ENCODE assay signal across 9 mouse cellular contexts in genomic region chr3:84594894-84595676, GRCm38 (mm10). TPM values are rescaled to one million over a fixed set of nuclear protein-coding genes. Genes with fewer than 3 reads are reported as not detected.
A peak's percentile ranks its signal among the peaks of the same experiment; 100 is the strongest.
DNase-seq lines count a peak whose midpoint lies in the region; ATAC-seq and TF ChIP-seq lines count a peak whose summit lies in the region.
"Had no signal": no experiment of that assay in that cellular context is flagged by ENCODE, and none has a peak within 500 bp of the region (broad histone marks: within the 10 kb centered on the region; RNA-seq: fewer than 3 reads in every experiment).

No protein-coding gene starts in this region.

- no peaks in the 10 kb centered on the region for H3K36me3 ChIP-seq in ES-E14 (ENCODE audit: control insufficient read depth, insufficient read depth, low read length, poor library complexity, severe bottlenecking)
- H3K36me3 ChIP-seq in forebrain, postnatal 0 days (ENCODE audit: insufficient read depth): no peaks in the 10 kb centered on the region
- no peaks in the 10 kb centered on the region for H3K36me3 ChIP-seq in limb, embryonic 10.5 days
- no peaks in the 10 kb centered on the region for H3K36me3 ChIP-seq in neural tube, embryonic 13.5 days

- TF ChIP-seq CTCF in forebrain, postnatal 0 days (IDR thresholded peaks at IDR 0.05; ENCODE audit: low read depth): no peak

- in situ Hi-C loops in ES-E14 (cut with MboI; ENCODE audit: low sequenced_read_pairs in 2 of 2, unreplicated experiment in 2 of 2): no loop called here

- H3K4me3 ChIP-seq in ES-E14 (ENCODE audit: insufficient read depth in 1 of 2, low read depth in 1 of 2, low read length in 2 of 2, poor library complexity in 1 of 2, severe bottlenecking in 1 of 2): no peak overlapping the region
- H3K4me3 ChIP-seq in forebrain, postnatal 0 days (ENCODE audit: low read depth, low read length): no peak overlapping the region
- peak overlapping the region; percentile 40 for H3K4me3 ChIP-seq in limb, embryonic 10.5 days
- H3K4me3 ChIP-seq in neural tube, embryonic 13.5 days: peak overlapping the region; percentile 16

- no peaks in the 10 kb centered on the region for H3K9me3 ChIP-seq in ES-E14 (ENCODE audit: control insufficient read depth, insufficient read depth, low read depth, low read length)
- H3K9me3 ChIP-seq in forebrain, postnatal 0 days (ENCODE audit: low read length): no peaks in the 10 kb centered on the region
- no peaks in the 10 kb centered on the region for H3K9me3 ChIP-seq in limb, embryonic 10.5 days (replicated peaks)
- H3K9me3 ChIP-seq in neural tube, embryonic 13.5 days: no peaks in the 10 kb centered on the region

- intact Hi-C loops in heart, postnatal 25 days (cut with DNase I): no loop called here

- no peak overlapping the region for H3K27ac ChIP-seq in ES-E14 (ENCODE audit: insufficient read depth, low read depth, low read length, poor library complexity, severe bottlenecking)
- no peak overlapping the region for H3K27ac ChIP-seq in forebrain, postnatal 0 days (ENCODE audit: low read depth, low read length)
- H3K27ac ChIP-seq in limb, embryonic 10.5 days: no peak overlapping the region
- no peak overlapping the region for H3K27ac ChIP-seq in neural tube, embryonic 13.5 days (replicated peaks)

- peak; percentile 88 for DNase-seq in heart, adult 11 months
- DNase-seq in heart, postnatal 25 days (ENCODE audit: low spot score): no peak
- DNase-seq in ES-E14 (ENCODE audit: low read depth, low spot score): no peak
- DNase-seq in forebrain, postnatal 0 days: peak; percentile 81
- peak; percentile 33 for DNase-seq in limb, embryonic 10.5 days (ENCODE audit: low spot score)
- DNase-seq in cerebellum, adult 9-10 months: no peak
- no peak for DNase-seq in lung, postnatal 25 days (ENCODE audit: low spot score)

- H3K4me2 ChIP-seq in forebrain, postnatal 0 days (ENCODE audit: low read depth): peak overlapping the region; percentile 37
- peak overlapping the region; percentile 47 for H3K4me2 ChIP-seq in neural tube, embryonic 13.5 days

- no peak overlapping the region for H3K9ac ChIP-seq in ES-E14 (ENCODE audit: insufficient read depth, low read depth, low read length, poor library complexity, severe bottlenecking)
- no peak overlapping the region for H3K9ac ChIP-seq in forebrain, postnatal 0 days
- no peak overlapping the region for H3K9ac ChIP-seq in neural tube, embryonic 13.5 days

- H3K4me1 ChIP-seq in ES-E14 (ENCODE audit: control insufficient read depth in 2 of 2, insufficient read depth in 2 of 2, low read length in 2 of 2, poor library complexity in 1 of 2): 0 out of 4 replicates have a peak, but pooled peaks cover 0 to 2% of the 10 kb centered on the region in 2 experiments
- H3K4me1 ChIP-seq in forebrain, postnatal 0 days (ENCODE audit: insufficient read depth): peaks cover 5% of the 10 kb centered on the region
- H3K4me1 ChIP-seq in limb, embryonic 10.5 days: peaks cover 13% of the 10 kb centered on the region; the same call in 1 of the 2 replicates
- H3K4me1 ChIP-seq in neural tube, embryonic 13.5 days (replicated peaks): peaks cover 7% of the 10 kb centered on the region

- ATAC-seq in forebrain, postnatal 0 days: peak; percentile 63
- no peak for ATAC-seq in neural tube, embryonic 13.5 days (ENCODE audit: low read depth)

- no peaks in the 10 kb centered on the region for H3K27me3 ChIP-seq in forebrain, postnatal 0 days (ENCODE audit: insufficient read depth, low read length)
- H3K27me3 ChIP-seq in limb, embryonic 10.5 days (ENCODE audit: low read depth, poor library complexity, severe bottlenecking): peaks cover 19% of the 10 kb centered on the region
- peaks cover 7% of the 10 kb centered on the region; the same call in 1 of the 2 replicates for H3K27me3 ChIP-seq in neural tube, embryonic 13.5 days
- H3K27me3 ChIP-seq: CH12.LX had no signal

- 10% methylated on average over 23 of the region's 23 CpGs for WGBS in forebrain, postnatal 0 days
- 12% methylated on average over 23 of the region's 23 CpGs for WGBS in limb, embryonic 10.5 days
- WGBS in neural tube, embryonic 13.5 days: 13% methylated on average over 23 of the region's 23 CpGs

TF ChIP-seq in ES-E14, 5 proteins besides CTCF, POLR2A, EP300 and RAD21:
- TF ChIP-seq MAFK (IDR thresholded peaks at IDR 0.05; ENCODE audit: insufficient read depth, low read depth, low read length): peak; percentile 78
- no peak for TF ChIP-seq HCFC1 (IDR thresholded peaks at IDR 0.05; ENCODE audit: borderline replicate concordance, insufficient read depth, low read length)

RNA-seq across cellular contexts. Expression of gene Tigd4, which starts 1.7 kb away (rescaled TPM):
- total RNA-seq in heart, postnatal 25 days (2021): under 1 TPM in 1 of 2 experiments, not detected in 1; 0.08 TPM
- not detected in 2 replicates for total RNA-seq in ES-E14 (2012; rRNA removed)
- total RNA-seq in forebrain, postnatal 0 days (2014; rRNA removed): not detected in 2 replicates
- polyA plus RNA-seq in forebrain, postnatal 0 days (2015; fragmentation: Nextera tagmentation; extraction: Ambion mirVana): 0.06 TPM in 1 of 2 replicates, not detected in the other
- polyA plus RNA-seq in limb, embryonic 10.5 days (2016; fragmentation: Nextera tagmentation; extraction: Ambion mirVana): not detected in 2 replicates
- polyA plus RNA-seq in neural tube, embryonic 13.5 days (2015; fragmentation: Nextera tagmentation; extraction: Ambion mirVana): 0.19 TPM in 1 of 2 replicates, not detected in the other
- total RNA-seq: CH12.LX had no signal

RNA-seq across cellular contexts. Expression of gene Arfip1, which starts 12.7 kb away (rescaled TPM):
- 10 to 100 TPM; 16.8 to 17.5 TPM for total RNA-seq in heart, postnatal 25 days (2021)
- 10.5 and 17.4 TPM in 2 replicates for total RNA-seq in ES-E14 (2012; rRNA removed)
- total RNA-seq in forebrain, postnatal 0 days (2014; rRNA removed): 22.3 and 26.8 TPM in 2 replicates
- polyA plus RNA-seq in forebrain, postnatal 0 days (2015; fragmentation: Nextera tagmentation; extraction: Ambion mirVana): 15.3 and 18.8 TPM in 2 replicates
- 25.6 and 30.3 TPM in 2 replicates for polyA plus RNA-seq in limb, embryonic 10.5 days (2016; fragmentation: Nextera tagmentation; extraction: Ambion mirVana)
- 28.9 and 30.7 TPM in 2 replicates for polyA plus RNA-seq in neural tube, embryonic 13.5 days (2015; fragmentation: Nextera tagmentation; extraction: Ambion mirVana)

Comparison
In these comparisons a context has a peak if more than half of its experiments do, and no peak if none do; other contexts are left out.
1. DNase-seq: peak in heart, adult 11 months (single experiment), forebrain, postnatal 0 days (single experiment) and limb, embryonic 10.5 days (single experiment); none in heart, postnatal 25 days (single experiment), ES-E14 (single experiment), cerebellum, adult 9-10 months (single experiment) and lung, postnatal 25 days (single experiment).
2. H3K4me3 ChIP-seq: peak in limb, embryonic 10.5 days (single experiment) and neural tube, embryonic 13.5 days (single experiment); none in ES-E14 (0 of 2) and forebrain, postnatal 0 days (single experiment).